Mouse (Mus musculus) fibroblast of lung, adult 2 months (primary cell): ENCODE data around the gene Lhx2.

ENCODE experiments used
- DNase-seq: peaks from one replicate; pipeline ENCODE4 v3.0.0-alpha.2; 2011; ENCODE audit warnings: low read depth

Lhx2 gene

GRCm38 (mm10) chr2:38410227-38410626, 71.1 kb downstream of the Lhx2 start:
- DNase-seq: no peak

GRCm38 (mm10) chr2:38412599-38413177, 73.6 kb downstream of the Lhx2 start:
- no peak for DNase-seq

GRCm38 (mm10) chr2:38417970-38418369, 78.9 kb downstream of the Lhx2 start:
- DNase-seq: no peak
